Mouse (Mus musculus) frontal cortex, adult (tissue): ENCODE results near the gene Ecel1.
A peak's percentile ranks its signal among the peaks of the same experiment; 100 is the strongest.

Experiments
- ATAC-seq: cut with Nextera tagmentation; 2 replicates; pipeline ENCODE4 v1.9.2; 2017; ENCODE audit warnings: mild to moderate bottlenecking, moderate library complexity, mixed read lengths; ENCODE audit not compliant: low TSS enrichment

The Ecel1 gene

GRCm38 (mm10) chr1:87102114-87102513 is 54.2 kb downstream of the Ecel1 start:
- ATAC-seq, result no peak

GRCm38 (mm10) chr1:87101411-87101810 is 54.9 kb downstream of the Ecel1 start, which contains the start of gene Alpi:
TSS of gene Alpi (minus strand) at chr1:87101606.
- no peak for ATAC-seq

- ATAC-seq, result peak; percentile 70
Measured at GRCm38 (mm10) chr1:87098358-87098975, 57.9 kb downstream of the Ecel1 start.
